Mouse (Mus musculus) limb, embryonic 10.5 days (tissue): ENCODE results near the gene Dyrk1a. TPM values are rescaled to one million over a fixed set of nuclear protein-coding genes. Genes with fewer than 3 reads are reported as not detected.
A peak's percentile ranks its signal among the peaks of the same experiment; 100 is the strongest.

Source experiments
- DNase-seq: peaks from one replicate; pipeline ENCODE4 v3.0.0-alpha.2; 2017; ENCODE audit warnings: low spot score
- H3K27ac ChIP-seq: fragments of 300-500 bp; sonication (generic); 2 replicates; pipeline ENCODE4 v1.5.1; 2016; ENCODE audit warnings: mild to moderate bottlenecking
- H3K27me3 ChIP-seq: fragments of 300-500 bp; sonication (generic); 2 replicates; pipeline ENCODE4 v1.6.1; 2016; ENCODE audit warnings: low read depth, mild to moderate bottlenecking; ENCODE audit not compliant: poor library complexity, severe bottlenecking
- H3K36me3 ChIP-seq: fragments of 300-500 bp; sonication (generic); 2 replicates; pipeline ENCODE4 v1.6.1; 2016; ENCODE audit warnings: mild to moderate bottlenecking, moderate library complexity
- H3K4me1 ChIP-seq: fragments of 300-500 bp; sonication (generic); 2 replicates; pipeline ENCODE4 v1.6.1; 2016
- H3K4me3 ChIP-seq: fragments of 300-500 bp; sonication (generic); 2 replicates; pipeline ENCODE4 v1.5.1; 2016; ENCODE audit warnings: mild to moderate bottlenecking, moderate library complexity
- H3K9me3 ChIP-seq: fragments of 300-500 bp; sonication (generic); replicated peaks from 2 replicates; pipeline ENCODE4 v1.6.1; 2016; ENCODE audit warnings: mild to moderate bottlenecking
- WGBS: fragments of 180-500 bp; shearing (Covaris S2); methylation state at CpG from one replicate; pipeline ENCODE4 v1.1.7; 2016; 5-methylcytosine and 5-hydroxymethylcytosine counted together
- polyA plus RNA-seq: library from polyadenylated mRNA; unstranded; fragments of >200 nt; fragmentation: Nextera tagmentation; extraction: Ambion mirVana; gene quantifications from 2 replicates; pipeline ENCODE4 v1.2.1, GENCODE M21; 2016

The Dyrk1a gene
- polyA plus RNA-seq, 1 experiment from 2014 or later, result 8.9 TPM

- no peak for DNase-seq
- WGBS, result 80% methylated on average over 5 of the region's 5 CpGs
- Histone ChIP-seq H3K27me3 (no peaks in the 10 kb centered on the region), H3K4me1 (peaks cover 20% of the 10 kb centered on the region), H3K9me3 (no peaks in the 10 kb centered on the region), H3K36me3 (no peaks in the 10 kb centered on the region), H3K4me3 (no peak overlapping the region), H3K27ac (no peak overlapping the region)
Measured at GRCm38 (mm10) chr16:94567751-94568150, 2.1 kb upstream of the Dyrk1a start.

GRCm38 (mm10) chr16:94568335-94569228, 1.2 kb upstream of the Dyrk1a start:
- Histone ChIP-seq H3K27me3 (no peaks in the 10 kb centered on the region), H3K9me3 (no peaks in the 10 kb centered on the region), H3K36me3 (no peaks in the 10 kb centered on the region), H3K4me3 (peak overlapping the region; percentile 99), H3K4me1 (peaks cover 20% of the 10 kb centered on the region), H3K27ac (peak overlapping the region; percentile 100)
- WGBS, result 3% methylated on average over 52 of the region's 53 CpGs
- peak; percentile 87 for DNase-seq

GRCm38 (mm10) chr16:94570361-94571041, 691 bp downstream of the Dyrk1a start:
- DNase-seq, result peak; percentile 71
- H3K4me1 ChIP-seq, result peaks cover 26% of the 10 kb centered on the region
- no peaks in the 10 kb centered on the region for H3K9me3 ChIP-seq
- H3K4me3 ChIP-seq, result peak overlapping the region; percentile 99
- no peaks in the 10 kb centered on the region for H3K27me3 ChIP-seq
- H3K27ac ChIP-seq, result peak overlapping the region; percentile 100
- no peaks in the 10 kb centered on the region for H3K36me3 ChIP-seq
- WGBS, result under 1% methylated on average over 82 of the region's 88 CpGs

GRCm38 (mm10) chr16:94571111-94571993, 1.5 kb downstream of the Dyrk1a start:
- WGBS, result 37% methylated on average over 10 of the region's 10 CpGs
- Histone ChIP-seq H3K27me3 (no peaks in the 10 kb centered on the region), H3K4me3 (peak overlapping the region; percentile 99), H3K4me1 (peaks cover 34% of the 10 kb centered on the region), H3K27ac (peak overlapping the region; percentile 100), H3K9me3 (no peaks in the 10 kb centered on the region), H3K36me3 (no peaks in the 10 kb centered on the region)
- no peak for DNase-seq

- DNase-seq, result no peak
- no peaks in the 10 kb centered on the region for H3K9me3 ChIP-seq
- no peak overlapping the region for H3K27ac ChIP-seq
- H3K36me3 ChIP-seq, result no peaks in the 10 kb centered on the region
- 56% methylated on average over 2 of the region's 2 CpGs for WGBS
- H3K4me1 ChIP-seq, result peaks cover 41% of the 10 kb centered on the region
- no peaks in the 10 kb centered on the region for H3K27me3 ChIP-seq
- peak overlapping the region; percentile 99; the same call in 1 of the 2 replicates for H3K4me3 ChIP-seq
Measured at GRCm38 (mm10) chr16:94572422-94572821, 2.6 kb downstream of the Dyrk1a start.

GRCm38 (mm10) chr16:94574025-94574717, 4.4 kb downstream of the Dyrk1a start:
- no peaks in the 10 kb centered on the region for H3K36me3 ChIP-seq
- no peaks in the 10 kb centered on the region for H3K9me3 ChIP-seq
- 93% methylated on average over 3 of the region's 3 CpGs for WGBS
- no peak for DNase-seq
- no peak overlapping the region for H3K4me3 ChIP-seq
- peaks cover 37% of the 10 kb centered on the region for H3K4me1 ChIP-seq
- H3K27ac ChIP-seq, result no peak overlapping the region
- no peaks in the 10 kb centered on the region for H3K27me3 ChIP-seq

GRCm38 (mm10) chr16:94574718-94575094, 4.9 kb downstream of the Dyrk1a start:
- Histone ChIP-seq H3K27me3 (no peaks in the 10 kb centered on the region), H3K9me3 (no peaks in the 10 kb centered on the region), H3K36me3 (no peaks in the 10 kb centered on the region), H3K4me3 (no peak overlapping the region), H3K27ac (no peak overlapping the region), H3K4me1 (peaks cover 37% of the 10 kb centered on the region)
- no peak for DNase-seq

- peaks cover 38% of the 10 kb centered on the region for H3K4me1 ChIP-seq
- H3K4me3 ChIP-seq, result no peak overlapping the region
- H3K9me3 ChIP-seq, result no peaks in the 10 kb centered on the region
- DNase-seq, result no peak
- no peaks in the 10 kb centered on the region for H3K36me3 ChIP-seq
- H3K27ac ChIP-seq, result no peak overlapping the region
- H3K27me3 ChIP-seq, result no peaks in the 10 kb centered on the region
- 78% methylated on average over 5 of the region's 5 CpGs for WGBS
Measured at GRCm38 (mm10) chr16:94575757-94576156, 5.9 kb downstream of the Dyrk1a start.

GRCm38 (mm10) chr16:94579348-94579747, 9.5 kb downstream of the Dyrk1a start:
- no peaks in the 10 kb centered on the region for H3K9me3 ChIP-seq
- no peaks in the 10 kb centered on the region for H3K36me3 ChIP-seq
- DNase-seq, result no peak
- peaks cover 29% of the 10 kb centered on the region for H3K4me1 ChIP-seq
- H3K27ac ChIP-seq, result no peak overlapping the region
- no peaks in the 10 kb centered on the region for H3K27me3 ChIP-seq
- H3K4me3 ChIP-seq, result no peak overlapping the region
- 92% methylated on average over 4 of the region's 4 CpGs for WGBS

GRCm38 (mm10) chr16:94580844-94581405, 11.1 kb downstream of the Dyrk1a start:
- H3K27ac ChIP-seq, result no peak overlapping the region
- 46% methylated on average over 7 of the region's 7 CpGs for WGBS
- DNase-seq, result no peak
- peaks cover 24% of the 10 kb centered on the region for H3K4me1 ChIP-seq
- no peak overlapping the region for H3K4me3 ChIP-seq
- no peaks in the 10 kb centered on the region for H3K27me3 ChIP-seq
- H3K36me3 ChIP-seq, result no peaks in the 10 kb centered on the region
- H3K9me3 ChIP-seq, result no peaks in the 10 kb centered on the region

GRCm38 (mm10) chr16:94586349-94586990, 16.7 kb downstream of the Dyrk1a start:
- DNase-seq, result no peak
- Histone ChIP-seq H3K4me1 (peaks cover 43% of the 10 kb centered on the region), H3K4me3 (no peak overlapping the region), H3K36me3 (no peaks in the 10 kb centered on the region), H3K27me3 (no peaks in the 10 kb centered on the region), H3K9me3 (no peaks in the 10 kb centered on the region), H3K27ac (no peak overlapping the region)
- 65% methylated on average over 7 of the region's 7 CpGs for WGBS
